Mouse (Mus musculus) gastrocnemius, postnatal 36 days (tissue): ENCODE data around the gene Mcrip1. TPM values are rescaled to one million over a fixed set of nuclear protein-coding genes. Genes with fewer than 3 reads are reported as not detected.
"Not testable (repeated sequence)": the region's sequence is repeated elsewhere in the genome, so short reads cannot be mapped to it uniquely, and the experiment has no call there.

Experiments used
- DNase-seq, 2 experiments: peaks; one replicate each; pipeline ENCODE4 v3.0.0; 2022
- intact Hi-C: fragments of 180-260 bp; cut with DNase I; formaldehyde crosslinking; loops from one replicate; pipeline ENCODE4 v1.15.1; 2025
- long read RNA-seq, 2 experiments: library from polyadenylated mRNA; stranded (forward); transcript quantifications; one replicate each; pipeline ENCODE4 v2.0.0; 2021
- total RNA-seq, 2 experiments: library from RNA; stranded (reverse); gene quantifications; 2 replicates each; pipeline ENCODE4 v1.2.3; 2021

Mcrip1 gene
- 10 to 100 TPM; 19.9 to 23.8 TPM for total RNA-seq
- long read RNA-seq, experiment 1, transcript Mcrip1-201 (5 exons, 1,205 nt), result major isoform, 53 of 64 reads
- long read RNA-seq, experiment 1, partial matches to known transcripts, result 2 of 64 reads
- long read RNA-seq, experiment 1, other reads (novel, unspliced or antisense), result 7 of 64 reads
- long read RNA-seq, experiment 2, transcript Mcrip1-201 (5 exons, 1,205 nt), result major isoform, 61 of 70 reads
- long read RNA-seq, experiment 2, partial matches to known transcripts, result 8 of 70 reads
- long read RNA-seq, experiment 2, other reads (novel, unspliced or antisense), result 1 of 70 reads

DNA sequence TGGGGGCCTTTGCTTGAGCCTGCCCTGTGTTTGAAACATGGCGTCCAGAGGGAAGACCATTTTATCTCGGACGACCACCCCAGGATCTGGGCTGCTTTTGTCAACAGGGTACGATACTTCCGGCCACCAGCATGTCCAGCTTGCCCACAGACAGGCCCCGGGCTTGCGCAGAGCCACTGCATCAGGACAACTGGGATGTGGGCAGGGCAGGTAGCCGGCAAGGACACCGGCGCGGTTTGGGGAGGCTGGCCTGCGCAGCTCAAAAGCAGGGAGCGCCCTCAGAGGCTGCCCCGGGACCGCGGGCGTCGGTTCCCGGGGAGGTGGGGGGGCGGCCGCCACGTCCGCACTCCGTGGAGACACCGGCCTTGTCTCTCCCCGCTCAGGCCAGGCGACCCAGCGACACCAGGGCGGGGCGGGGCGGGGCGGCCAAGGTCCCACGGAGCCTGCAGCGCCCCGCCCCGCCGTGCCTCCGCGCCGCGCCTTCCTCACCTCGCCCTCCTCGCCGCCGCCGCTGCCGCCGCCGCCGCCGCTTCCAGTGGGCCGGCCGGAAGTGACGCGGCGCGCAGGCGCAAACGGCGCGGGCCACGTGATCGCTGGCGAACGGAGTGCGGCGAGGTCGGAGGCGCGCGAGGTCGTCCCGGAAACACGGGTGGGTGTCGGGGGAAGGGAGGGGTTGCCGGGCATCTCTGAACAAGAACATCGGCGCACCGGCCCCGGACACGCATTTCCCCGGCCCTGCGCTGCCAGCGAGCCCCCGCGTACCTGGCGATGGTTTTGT is at the start of gene Mcrip1:
TSS of gene Mcrip1 (minus strand) at position 560 of the 778 bp plus-strand sequence.
- intact Hi-C loops, result loop anchor here (2.0 kb wide), 1 partner anchor 29 kb away; no protein-coding TSS in a partner anchor

DNA sequence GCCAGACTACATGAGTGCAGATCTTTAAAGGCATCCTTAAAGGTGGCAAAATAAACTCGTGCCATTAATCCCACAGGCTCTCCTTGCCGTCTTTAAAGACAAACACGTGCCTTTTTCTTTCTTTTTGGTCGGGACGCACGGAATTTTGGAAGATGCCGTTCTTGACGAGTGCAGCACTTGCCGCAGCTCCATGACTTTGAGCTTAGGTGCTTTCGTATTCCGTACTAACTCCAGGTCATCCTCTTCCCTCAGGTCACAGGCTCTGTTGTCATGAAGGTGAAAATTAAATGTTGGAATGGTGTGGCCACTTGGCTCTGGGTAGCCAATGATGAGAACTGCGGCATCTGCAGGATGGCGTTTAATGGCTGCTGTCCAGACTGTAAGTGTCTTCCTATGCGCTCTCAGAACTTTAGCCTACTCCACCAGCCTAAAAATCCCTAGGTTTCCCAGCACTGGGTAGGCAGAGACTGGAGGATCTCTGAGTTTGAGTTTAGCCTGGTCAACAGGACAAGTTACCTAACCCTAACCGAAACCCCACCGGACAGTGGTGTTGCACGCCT is 49.5 kb upstream of the Mcrip1 start:
- intact Hi-C loops, result loop anchor here (2.0 kb wide), 1 partner anchor 18 kb away; the partner anchor contains the start of gene Arhgdia
- DNase-seq, result no peak

More for the DNA sequence above, at the start of gene Mcrip1:
- DNase-seq, result peak; percentile 90 to 93

DNA sequence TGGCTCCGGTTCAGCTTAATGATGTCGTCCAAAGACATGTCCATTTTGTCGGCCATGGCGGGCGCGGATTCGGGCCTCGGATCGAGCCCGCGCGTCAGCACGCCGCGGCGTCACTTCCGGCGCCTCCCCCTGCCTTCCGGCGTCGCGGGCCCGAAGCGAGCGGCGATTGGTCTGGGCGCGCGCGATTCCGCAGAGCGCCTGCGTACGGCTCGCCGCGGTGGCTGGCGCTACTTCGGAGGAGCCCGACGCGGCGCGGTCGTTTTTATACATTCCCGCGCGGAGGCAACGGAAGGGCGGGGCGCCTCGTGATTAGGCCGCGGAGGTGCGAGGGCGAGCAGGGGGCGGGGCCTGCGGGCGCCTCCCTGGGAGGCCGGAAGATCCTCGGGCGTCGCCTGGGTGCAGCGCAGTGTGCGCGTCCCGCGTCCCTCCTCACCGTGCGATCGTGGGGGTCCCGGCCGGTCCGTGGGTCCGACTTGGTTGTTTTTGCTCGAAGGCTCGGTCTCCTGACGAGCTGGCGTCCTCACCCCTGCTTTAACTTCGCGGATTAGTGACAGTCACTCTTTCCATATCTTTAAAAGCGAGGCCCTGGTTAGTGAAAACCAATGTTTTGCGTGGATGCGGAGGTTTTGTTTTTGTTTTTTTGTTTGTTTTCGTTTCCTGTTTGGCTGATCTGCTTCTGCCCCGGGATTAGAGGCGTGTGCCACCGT is 48.9 kb upstream of the Mcrip1 start, which contains the start of the genes Alyref and Anapc11:
TSS of gene Alyref (minus strand) at position 83 of the 707 bp plus-strand sequence.
TSS of gene Anapc11 (plus strand) at position 139 of the 707 bp plus-strand sequence.
- DNase-seq, result peak; percentile 87 to 90
- intact Hi-C loops, result loop anchor here (2.0 kb wide), 1 partner anchor 18 kb away; the partner anchor contains the start of gene Arhgdia

DNA sequence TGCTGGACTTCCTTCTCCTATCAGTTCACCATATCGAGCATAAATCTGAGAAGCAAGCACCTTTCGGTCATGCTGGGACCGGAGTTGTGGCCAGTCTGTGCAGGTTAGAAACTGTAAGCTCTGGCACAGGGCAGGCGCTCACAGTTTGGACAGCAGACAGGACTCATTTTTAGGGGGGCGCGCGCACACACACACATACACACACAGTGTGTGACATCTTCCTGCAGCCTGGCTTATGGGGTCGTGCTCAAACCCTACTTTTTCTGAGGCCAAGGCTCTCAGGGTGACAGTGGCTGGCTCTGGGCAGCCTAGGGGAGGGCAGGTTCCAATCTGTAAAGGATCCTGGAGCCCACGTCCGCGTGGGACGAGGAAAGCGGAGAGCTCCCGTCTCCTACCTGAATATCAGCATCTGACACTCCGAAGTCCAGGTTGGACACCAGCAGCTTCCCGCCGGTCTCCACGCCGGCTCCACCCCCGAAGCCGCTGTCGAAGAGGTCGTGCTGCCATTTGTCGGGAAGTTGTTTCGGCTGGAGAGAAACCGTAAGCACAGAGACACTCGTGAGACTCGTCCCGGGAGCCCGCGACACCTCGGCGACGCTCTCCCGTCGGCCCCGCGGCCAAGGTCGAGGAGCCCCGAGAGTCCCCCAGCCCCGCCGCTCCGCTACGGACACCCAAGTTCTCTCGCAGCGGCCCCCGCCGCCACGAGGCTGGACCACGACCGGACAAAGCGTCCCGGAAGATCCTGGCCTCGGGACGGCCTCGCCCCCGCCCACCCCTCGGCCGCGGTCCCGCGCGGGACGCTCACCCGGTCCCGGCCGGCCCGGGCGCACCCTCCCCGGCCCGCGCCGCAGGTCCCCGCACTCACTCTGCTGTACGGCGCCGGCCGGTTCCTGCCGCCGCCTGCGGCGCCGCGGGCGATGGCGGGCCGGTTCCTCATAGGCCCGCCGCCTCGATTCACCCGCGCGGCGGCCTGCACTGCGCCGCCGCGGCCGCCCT is 48.0 kb upstream of the Mcrip1 start:
- no peak for DNase-seq
- intact Hi-C loops, result loop anchor here (2.0 kb wide), 1 partner anchor 17 kb away; the partner anchor contains the start of gene Arhgdia

DNA sequence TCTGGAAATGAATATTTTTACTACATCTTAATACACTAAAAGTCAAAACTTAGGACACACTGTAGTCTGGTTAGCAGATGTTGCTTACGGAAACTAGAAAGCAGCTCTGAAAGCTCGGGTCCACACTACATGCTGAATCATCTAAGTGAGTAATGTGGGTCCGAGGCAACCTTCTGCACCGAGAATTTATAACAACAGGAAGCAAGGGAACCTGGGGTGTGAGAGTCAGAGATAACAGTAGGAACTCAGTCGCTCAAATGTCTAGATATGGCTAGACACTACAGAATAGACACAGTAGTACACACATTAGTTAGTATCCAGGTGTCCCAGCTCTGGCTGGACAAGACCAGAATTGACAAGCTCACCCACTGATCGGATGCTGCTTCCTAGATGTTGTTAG is 39.0 kb upstream of the Mcrip1 start:
- intact Hi-C loops, result no loop called here

DNA sequence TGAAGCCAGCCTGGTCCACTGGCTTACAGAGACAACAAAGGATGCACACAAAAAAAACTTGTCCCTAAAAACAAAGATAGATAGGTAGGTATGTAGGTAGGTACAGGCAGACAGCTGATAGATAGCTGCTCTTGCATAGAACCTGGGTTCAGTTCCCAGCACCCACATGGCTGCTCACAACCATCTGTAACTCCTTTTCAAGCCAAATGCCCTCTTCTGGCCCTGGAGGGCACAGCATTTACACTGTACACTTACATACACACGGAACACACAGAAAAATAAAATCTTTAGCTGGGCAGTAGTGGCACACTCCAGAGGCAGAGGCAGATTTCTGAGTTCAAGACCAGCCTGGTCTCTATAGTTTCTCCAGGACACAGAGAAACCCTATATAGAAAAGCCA is 34.4 kb upstream of the Mcrip1 start:
- intact Hi-C loops, result no loop called here
- DNase-seq, result no peak

More for the DNA sequence above, 39.0 kb upstream of the Mcrip1 start:
- DNase-seq, result no peak

DNA sequence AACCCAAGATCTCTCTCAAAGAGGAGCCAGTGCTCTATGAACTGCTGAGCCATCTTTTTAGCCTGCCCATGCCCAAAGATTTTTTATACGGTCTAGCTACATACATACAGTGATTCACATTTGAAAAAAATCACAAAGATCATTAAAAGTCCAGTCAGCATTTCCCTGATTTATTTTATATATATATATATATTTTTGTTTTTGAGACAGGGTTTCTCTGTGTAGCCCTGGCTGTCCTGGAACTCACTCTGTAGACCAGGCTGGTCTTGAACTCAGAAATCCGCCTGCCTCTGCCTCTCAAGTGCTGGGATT is 33.4 kb upstream of the Mcrip1 start:
- DNase-seq, intact Hi-C loops: not testable (repeated sequence)

DNA sequence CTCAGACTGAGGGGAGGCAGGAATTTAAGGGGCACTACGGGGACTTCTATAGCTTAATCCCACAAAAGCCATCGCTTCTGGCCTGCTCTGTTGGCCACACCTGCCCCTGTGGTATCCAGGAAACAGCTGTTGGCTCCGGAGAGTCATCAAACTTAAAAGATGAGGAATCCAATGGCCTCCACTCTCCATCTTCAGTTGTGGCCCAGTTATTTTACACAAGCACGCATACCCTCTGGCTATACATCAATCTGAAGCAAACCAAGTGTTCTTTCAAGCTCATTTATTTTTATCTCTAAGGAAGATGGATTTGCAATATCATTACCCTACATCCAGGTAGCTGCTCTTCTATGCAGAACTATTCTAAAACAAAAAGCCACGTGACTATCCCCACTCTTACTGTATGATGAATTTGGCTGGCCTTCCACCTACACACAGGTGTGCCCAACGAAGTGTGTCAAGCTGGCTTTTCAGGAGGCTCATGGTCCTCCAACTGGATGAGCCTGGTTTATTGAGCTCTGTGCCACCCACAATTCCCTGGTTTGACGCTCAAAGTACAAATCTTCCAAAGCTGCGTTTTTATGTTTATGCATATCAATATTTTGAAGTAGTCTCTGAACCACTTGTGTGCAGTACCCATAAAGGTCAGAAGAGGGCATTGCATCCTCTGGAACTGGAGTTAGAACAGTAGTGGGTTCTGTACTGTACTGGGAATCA is 32.9 kb upstream of the Mcrip1 start:
- no peak for DNase-seq
- intact Hi-C loops, result no loop called here

DNA sequence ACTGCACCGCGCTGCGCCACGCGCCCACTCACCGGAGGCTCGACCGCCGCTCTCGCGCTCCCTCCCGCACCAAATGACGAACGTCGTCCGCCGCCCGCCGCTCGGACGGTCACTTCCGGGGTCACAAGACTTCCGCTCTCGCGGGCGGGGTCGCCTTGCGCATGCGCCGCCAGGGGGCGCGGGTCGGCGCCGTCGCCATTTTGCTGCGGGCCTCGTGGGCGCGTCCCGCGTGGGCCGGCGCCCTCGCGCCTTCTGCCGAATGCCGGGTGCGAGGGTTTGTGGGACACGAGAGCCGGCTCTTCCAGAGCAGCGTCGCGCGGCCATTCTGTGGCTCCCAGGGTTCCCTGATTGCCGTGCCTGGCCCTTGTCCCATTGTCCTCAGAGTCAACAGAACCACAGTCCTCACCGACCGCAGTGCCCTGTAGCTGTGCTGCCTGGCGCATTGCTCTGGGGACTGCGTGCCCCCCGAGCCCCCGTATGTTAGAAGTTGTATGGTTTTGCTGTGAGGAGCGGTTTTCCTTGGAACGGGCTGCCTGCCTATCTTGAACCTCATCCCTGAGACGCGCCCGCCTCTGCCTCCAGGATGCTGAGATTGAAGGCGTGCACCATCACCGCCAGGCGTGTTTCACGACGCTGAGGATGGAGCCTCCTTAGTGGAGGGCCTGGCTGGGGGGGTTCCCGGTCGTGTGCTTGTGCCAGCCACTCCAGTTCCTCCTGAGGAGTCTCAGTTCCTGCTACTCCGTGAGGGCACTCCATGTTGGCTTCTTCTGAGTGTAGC is 32.2 kb upstream of the Mcrip1 start, which contains the start of gene Arhgdia:
TSS of gene Arhgdia (minus strand) at position 135 of the 778 bp plus-strand sequence.
- DNase-seq, result peak; percentile 85 to 87
- intact Hi-C loops, result loop anchor here (2.0 kb wide), 1 partner anchor 17 kb away; the partner anchor contains the start of genes Alyref and Anapc11

DNA sequence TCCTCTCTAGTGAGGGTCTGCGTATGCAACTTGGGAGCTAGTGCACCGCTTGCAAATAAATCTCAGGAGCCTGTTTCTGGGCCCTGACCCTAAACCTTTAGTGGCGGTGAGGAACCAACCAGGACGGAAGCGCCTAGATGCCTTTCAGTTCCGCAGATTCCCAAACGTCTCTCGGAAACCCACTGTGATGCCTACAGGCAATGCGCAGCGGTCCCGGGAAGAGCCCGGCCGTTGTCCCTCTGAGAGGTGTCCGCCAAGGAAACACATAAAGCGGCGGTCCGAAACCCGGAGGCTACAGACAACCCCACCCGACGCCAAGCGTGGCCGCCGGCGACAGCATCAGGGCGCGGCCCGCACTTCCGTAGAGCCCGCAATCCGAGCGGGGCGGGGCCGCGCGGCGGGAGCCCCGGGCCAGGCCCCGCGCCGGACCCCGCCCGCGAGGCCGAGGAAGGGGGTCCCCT is 31.4 kb upstream of the Mcrip1 start:
- intact Hi-C loops, result loop anchor here (2.0 kb wide), 1 partner anchor 18 kb away; the partner anchor contains the start of genes Alyref and Anapc11

DNA sequence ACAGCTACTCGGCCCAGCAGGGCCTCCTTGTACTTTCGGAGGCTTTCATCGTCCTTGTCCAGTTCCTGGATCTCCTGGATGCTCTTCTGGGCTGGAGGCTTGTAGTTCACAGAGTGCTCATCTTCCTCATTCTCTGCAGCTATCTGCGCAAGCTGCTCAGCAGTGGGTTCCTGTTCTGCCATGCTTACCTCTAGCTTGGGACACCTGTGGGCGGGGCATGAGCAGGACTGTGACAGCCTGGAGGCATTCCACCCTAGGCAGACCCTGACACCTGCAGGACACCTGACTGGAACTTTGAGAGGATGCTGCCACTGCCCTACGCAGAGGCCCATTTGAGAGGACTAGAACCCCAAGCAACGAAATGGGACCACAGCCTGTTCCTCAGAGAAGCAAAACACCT is 30.7 kb upstream of the Mcrip1 start:
- no peak for DNase-seq
- intact Hi-C loops, result loop anchor here (2.0 kb wide), 1 partner anchor 19 kb away; the partner anchor contains the start of genes Alyref and Anapc11

More for the DNA sequence above, 31.4 kb upstream of the Mcrip1 start:
- no peak for DNase-seq

DNA sequence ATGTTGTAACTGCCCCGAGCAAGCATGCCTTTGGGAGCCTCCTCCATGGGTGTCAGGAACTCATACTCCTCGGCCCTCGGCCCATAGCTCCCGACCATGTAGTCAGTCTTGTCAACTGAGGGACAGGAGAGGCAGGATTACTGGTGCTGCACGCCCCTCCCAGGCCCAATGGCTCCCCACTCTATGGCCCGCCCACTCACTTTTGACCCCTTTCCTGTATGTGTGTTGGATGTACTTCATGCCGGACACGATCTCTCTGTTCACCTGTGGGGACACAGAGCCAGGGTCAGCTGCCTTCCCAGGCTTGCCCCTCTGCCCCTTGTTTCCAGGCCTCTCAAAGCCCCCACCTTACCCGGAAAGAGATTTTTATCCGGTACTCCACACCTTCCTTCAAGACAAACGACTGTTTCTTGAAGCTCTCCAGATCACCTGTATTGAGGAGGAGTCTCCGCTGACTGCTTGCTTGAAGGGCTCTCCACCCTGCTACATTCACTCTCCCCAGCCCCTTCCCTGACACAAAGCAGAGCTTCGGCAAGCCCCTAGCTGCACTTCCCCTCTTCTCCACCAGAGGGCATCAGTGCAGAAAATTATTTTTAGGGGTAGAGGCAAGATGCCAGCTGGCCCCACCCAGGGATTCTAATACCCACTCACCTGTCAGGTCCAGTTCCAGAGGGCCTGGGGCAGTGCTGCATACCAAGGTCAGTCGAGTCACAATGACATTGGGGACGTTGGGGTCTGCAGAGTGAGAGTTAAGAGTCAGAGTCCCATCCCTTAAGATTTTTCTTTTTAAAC is 30.0 kb upstream of the Mcrip1 start:
- peak; percentile 60 to 63 for DNase-seq
- intact Hi-C loops, result loop anchor here (2.0 to 5.0 kb wide), 2 partner anchors 19 to 33 kb away; partner anchors contain the start of genes Alyref and Anapc11

DNA sequence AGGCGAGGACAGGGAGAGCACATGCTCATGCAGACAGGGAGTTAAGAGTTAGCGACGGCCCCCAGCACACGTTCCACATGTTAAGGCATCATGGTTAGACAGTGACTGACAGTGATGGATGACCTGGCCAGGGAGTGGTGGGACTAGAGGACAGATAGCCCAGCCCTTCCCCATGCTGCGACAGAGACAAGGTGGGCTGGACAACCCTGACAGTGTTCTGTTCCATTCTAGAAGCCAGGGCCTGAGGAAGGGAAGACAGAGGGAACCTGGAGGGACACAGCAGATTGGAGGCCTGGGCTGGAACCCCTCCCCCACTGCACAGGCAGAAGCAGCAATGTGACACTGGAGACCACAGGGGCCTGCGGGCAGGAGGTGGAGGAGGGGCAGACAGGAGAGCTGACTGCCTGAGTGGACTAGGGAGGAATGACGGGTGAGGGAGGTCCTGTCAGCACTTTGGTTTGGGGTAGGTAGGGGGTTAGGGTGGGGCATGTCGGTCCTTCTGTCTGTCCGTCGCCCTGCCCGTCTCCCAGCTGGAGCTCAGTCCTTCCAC is 29.2 kb upstream of the Mcrip1 start:
- no peak for DNase-seq

DNA sequence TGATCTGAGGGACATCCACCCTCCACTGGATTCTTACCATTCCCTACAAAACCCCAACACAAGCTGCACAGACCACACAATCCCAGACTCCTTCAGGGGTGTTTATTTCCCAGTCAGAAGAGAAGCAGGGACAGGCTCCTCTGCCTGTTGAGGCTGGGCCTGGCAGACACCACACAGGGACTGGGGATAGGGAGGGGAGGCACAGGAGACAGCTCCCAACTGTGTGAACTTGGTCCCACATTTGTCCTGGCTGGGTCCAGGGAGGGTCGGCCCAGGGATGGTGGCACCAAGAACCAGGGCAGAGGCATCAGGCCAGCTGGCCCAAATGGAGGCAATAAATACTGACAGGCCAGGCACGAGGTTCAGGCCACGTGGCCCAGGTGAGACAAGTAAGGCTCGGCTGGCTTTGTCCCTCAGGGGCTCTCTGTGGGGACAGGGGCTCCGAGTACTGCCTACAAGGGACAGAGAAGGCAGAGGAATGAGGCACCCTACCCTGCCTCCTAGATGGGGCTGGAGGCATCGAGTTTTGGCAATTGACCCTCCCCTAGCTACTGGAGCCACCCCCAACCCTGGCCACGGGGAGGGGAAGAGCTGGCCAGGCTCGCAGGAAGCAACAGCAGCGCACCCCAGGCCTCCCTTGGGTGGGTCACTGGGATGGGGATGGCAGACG is 28.6 kb upstream of the Mcrip1 start:
- no peak for DNase-seq
- intact Hi-C loops, result loop anchor here (5.0 kb wide), 1 partner anchor 34 kb away; no protein-coding TSS in a partner anchor

More for the DNA sequence above, 29.2 kb upstream of the Mcrip1 start:
- intact Hi-C loops, result loop anchor here (5.0 kb wide), 1 partner anchor 34 kb away; no protein-coding TSS in a partner anchor
